Mouse (Mus musculus) lung, postnatal 14 days (tissue): Measurements from ENCODE around the gene Hist2h2be.
"Not testable (repeated sequence)": the region's sequence is repeated elsewhere in the genome, so short reads cannot be mapped to it uniquely, and the experiment has no call there.

ENCODE experiments used
- DNase-seq: peaks from one replicate; pipeline ENCODE4 v3.0.0; 2021

Gene Hist2h2be

GRCm38 (mm10) chr3:96263558-96264403, 42.9 kb downstream of the Hist2h2be start:
- DNase-seq: peak; percentile 57

- DNase-seq: no peak
These were observed 43.6 kb downstream of the Hist2h2be start for GRCm38 (mm10) chr3:96264404-96264949.

- DNase-seq: no peak
These were observed 45.3 kb downstream of the Hist2h2be start for GRCm38 (mm10) chr3:96266132-96266710.

GRCm38 (mm10) chr3:96267541-96267940, 46.6 kb downstream of the Hist2h2be start:
- no peak for DNase-seq

GRCm38 (mm10) chr3:96268051-96268775, 47.3 kb downstream of the Hist2h2be start, which contains the start of gene Hist2h3b:
TSS of gene Hist2h3b (plus strand) at chr3:96268654.
- DNase-seq: peak; percentile 78

GRCm38 (mm10) chr3:96268776-96269378, 48.0 kb downstream of the Hist2h2be start:
- DNase-seq: not testable (repeated sequence)

GRCm38 (mm10) chr3:96269511-96270474, 48.9 kb downstream of the Hist2h2be start, which contains the start of gene Hist2h2bb:
TSS of gene Hist2h2bb (plus strand) at chr3:96269752.
- DNase-seq: peak; percentile 88
